Mouse (Mus musculus): ENCODE data around the gene Ppfia2.

The Ppfia2 gene

GRCm38 (mm10) chr10:106914275-106914674, 444.1 kb downstream of the Ppfia2 start:
- DNase-seq (ENCODE audit: low spot score) = no peak

GRCm38 (mm10) chr10:106914822-106915221, 444.7 kb downstream of the Ppfia2 start:
- DNase-seq (ENCODE audit: low spot score) = no peak

- no peak for DNase-seq (ENCODE audit: low spot score)
These were observed 454.2 kb downstream of the Ppfia2 start for GRCm38 (mm10) chr10:106924334-106924733.

- no peak for DNase-seq (ENCODE audit: low spot score)
These were observed 454.7 kb downstream of the Ppfia2 start for GRCm38 (mm10) chr10:106924798-106925197.

- no peak for DNase-seq (ENCODE audit: low spot score)
These were observed 458.6 kb downstream of the Ppfia2 start for GRCm38 (mm10) chr10:106928576-106929332.

GRCm38 (mm10) chr10:106932571-106933073, 462.5 kb downstream of the Ppfia2 start:
- DNase-seq (ENCODE audit: low spot score) = no peak

GRCm38 (mm10) chr10:106936996-106937395, 466.9 kb downstream of the Ppfia2 start:
- DNase-seq (ENCODE audit: low spot score) = no peak

- no peak for DNase-seq (ENCODE audit: low spot score)
These were observed 468.7 kb downstream of the Ppfia2 start for GRCm38 (mm10) chr10:106938851-106939250.

GRCm38 (mm10) chr10:106939441-106939840, 469.3 kb downstream of the Ppfia2 start:
- DNase-seq (ENCODE audit: low spot score) = no peak

- no peak for DNase-seq (ENCODE audit: low spot score)
These were observed 471.2 kb downstream of the Ppfia2 start for GRCm38 (mm10) chr10:106941380-106941779.

- no peak for DNase-seq (ENCODE audit: low spot score)
These were observed 488.9 kb downstream of the Ppfia2 start for GRCm38 (mm10) chr10:106959026-106959425.

- DNase-seq (ENCODE audit: low spot score) = no peak
These were observed 505.3 kb downstream of the Ppfia2 start for GRCm38 (mm10) chr10:106975193-106976141.

All from c-Kit-positive CD71-positive TER-119-positive erythroid progenitor cells, embryonic 14.5 days (primary cell).